Mouse (Mus musculus) testis, adult 2 months (tissue): ENCODE data around the gene Kcnq1.

Source experiments
- CTCF ChIP-seq: fragments of 200-500 bp; IDR thresholded peaks from 2 replicates; pipeline ENCODE4 v1.5.1; 2012; ENCODE audit warnings: low read depth, mild to moderate bottlenecking, inconsistent platforms, low read length, moderate library complexity; ENCODE audit not compliant: control insufficient read depth, insufficient read depth, insufficient replicate concordance
- POLR2A ChIP-seq: fragments of 200-500 bp; IDR thresholded peaks from 2 replicates; pipeline ENCODE4 v1.6.1; 2012; ENCODE audit warnings: low read depth, mild to moderate bottlenecking, inconsistent platforms, low read length, moderate library complexity; ENCODE audit not compliant: control insufficient read depth

DNA sequence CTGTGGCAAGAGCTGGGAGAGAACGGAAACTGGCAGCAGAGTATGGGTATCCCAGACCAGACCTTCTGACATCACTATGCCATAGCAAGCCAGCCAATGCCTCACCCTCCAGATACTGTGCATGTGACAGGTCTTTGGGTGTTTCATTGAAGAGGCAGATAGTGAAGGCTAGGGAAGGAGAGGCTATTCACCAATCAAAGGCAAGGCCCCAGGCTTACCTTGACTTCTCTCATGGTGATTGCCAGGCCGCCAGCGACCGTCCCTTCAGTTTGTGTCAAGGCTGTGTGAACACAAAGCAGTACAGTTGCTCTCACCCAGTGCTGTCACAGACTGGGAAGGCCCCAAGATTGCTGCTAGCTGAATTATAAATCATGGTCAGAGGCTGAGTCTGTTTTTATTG, 75.1 kb downstream of the Kcnq1 start:
- TF ChIP-seq CTCF (no peak), POLR2A (no peak)
